ENCODE assay signal across 18 mouse cellular contexts in the genomic region with DNA sequence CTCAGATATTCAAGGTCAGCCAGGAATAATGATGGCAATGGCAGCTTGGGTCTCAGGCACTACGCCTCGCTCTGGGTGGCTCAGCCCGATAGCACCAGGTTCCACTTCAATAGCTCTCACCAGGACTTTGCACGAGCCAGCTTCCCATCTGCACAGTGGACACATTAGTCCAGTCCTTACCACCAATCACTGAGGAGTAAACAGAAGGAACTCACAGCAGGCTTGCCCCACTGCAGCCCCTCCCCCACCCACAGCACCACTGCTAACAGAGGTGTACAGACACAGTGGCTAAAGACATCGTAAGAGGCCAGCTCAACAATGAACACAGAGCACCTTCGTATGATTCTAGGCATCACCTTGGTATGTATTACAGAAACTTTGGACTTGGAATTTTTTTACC.
DNase-seq lines count a peak whose midpoint lies in the region; ATAC-seq and TF ChIP-seq lines count a peak whose summit lies in the region.
"Had no signal": no experiment of that assay in that cellular context is flagged by ENCODE, and none has a peak within 500 bp of the region (broad histone marks: within the 10 kb centered on the region; RNA-seq: fewer than 3 reads in every experiment).

No protein-coding gene starts in this region.

- H3K4me2 ChIP-seq in neural tube, embryonic 11.5 days (ENCODE audit: low read depth): no peak overlapping the region
- H3K4me2 ChIP-seq in kidney, postnatal 0 days (ENCODE audit: low read length): no peak overlapping the region
- no peak overlapping the region for H3K4me2 ChIP-seq in liver, embryonic 12.5 days
- H3K4me2 ChIP-seq: forebrain, embryonic 13.5 days had no signal

- no peaks in the 10 kb centered on the region for H3K36me3 ChIP-seq in neural tube, embryonic 11.5 days (ENCODE audit: control insufficient read depth, insufficient read depth, low read length)
- no peaks in the 10 kb centered on the region for H3K36me3 ChIP-seq in kidney, postnatal 0 days (ENCODE audit: insufficient read depth, low read length)
- no peaks in the 10 kb centered on the region for H3K36me3 ChIP-seq in liver, embryonic 12.5 days
- H3K36me3 ChIP-seq: G1E; heart, embryonic 10.5 days had no signal

- no peaks in the 10 kb centered on the region for H3K4me1 ChIP-seq in neural tube, embryonic 11.5 days (ENCODE audit: control insufficient read depth, insufficient read depth, low read length)
- H3K4me1 ChIP-seq in kidney, postnatal 0 days (replicated peaks; ENCODE audit: insufficient read depth, low read length): no peaks in the 10 kb centered on the region
- H3K4me1 ChIP-seq in liver, embryonic 12.5 days: peaks cover 14% of the 10 kb centered on the region; the same call in 1 of the 2 replicates

- H3K27me3 ChIP-seq in neural tube, embryonic 11.5 days (ENCODE audit: control insufficient read depth, insufficient read depth, low read length): no peaks in the 10 kb centered on the region
- H3K27me3 ChIP-seq in kidney, postnatal 0 days (ENCODE audit: insufficient read depth, low read length): no peaks in the 10 kb centered on the region
- H3K27me3 ChIP-seq in liver, embryonic 12.5 days (replicated peaks): peaks cover 35% of the 10 kb centered on the region

- peak; percentile 67 for DNase-seq in kidney, adult 11 months
- DNase-seq in kidney, postnatal 10 days: no peak
- DNase-seq in neural tube, embryonic 11.5 days (ENCODE audit: low spot score): peak; percentile 26
- no peak for DNase-seq in neural tube, embryonic 10.5 days (ENCODE audit: extremely low spot score, low spot score)
- DNase-seq in kidney, postnatal 0 days (ENCODE audit: low spot score): no peak
- DNase-seq in adrenal gland, adult (ENCODE audit: inconsistent age in 2 of 2, low spot score in 1 of 2): no peak
- DNase-seq: heart, postnatal 14 days; lung, adult 2 months; lung, postnatal 36 days; right cerebral cortex, postnatal 25 days; thymus, postnatal 25 days had no signal

- no peak overlapping the region for H3K4me3 ChIP-seq in neural tube, embryonic 11.5 days (ENCODE audit: low read depth, low read length)
- no peak overlapping the region for H3K4me3 ChIP-seq in kidney, postnatal 0 days (replicated peaks; ENCODE audit: low read depth, low read length)
- no peak overlapping the region for H3K4me3 ChIP-seq in liver, embryonic 12.5 days
- H3K4me3 ChIP-seq: forebrain, embryonic 13.5 days; heart, embryonic 10.5 days; layer of hippocampus, adult 2 months had no signal

- H3K9me3 ChIP-seq in neural tube, embryonic 11.5 days (ENCODE audit: control insufficient read depth, low read length): no peaks in the 10 kb centered on the region
- no peaks in the 10 kb centered on the region for H3K9me3 ChIP-seq in kidney, postnatal 0 days (replicated peaks; ENCODE audit: low read length)
- H3K9me3 ChIP-seq in liver, embryonic 12.5 days (replicated peaks): no peaks in the 10 kb centered on the region
- H3K9me3 ChIP-seq: forebrain, embryonic 13.5 days; G1E; heart, embryonic 10.5 days had no signal

- ATAC-seq in neural tube, embryonic 11.5 days (ENCODE audit: insufficient read depth, low FRiP score, low TSS enrichment): no peak
- peak; percentile 65 for ATAC-seq in kidney, postnatal 0 days (replicated peaks; ENCODE audit: low FRiP score, low read depth)
- ATAC-seq in liver, embryonic 12.5 days: peak; percentile 54; the same call in 1 of the 2 replicates
- ATAC-seq: CD4-positive, CD25-positive, alpha-beta regulatory T cell, adult 4 months; forebrain, embryonic 13.5 days had no signal

- no peak for TF ChIP-seq CTCF in kidney, postnatal 0 days (IDR thresholded peaks at IDR 0.05; ENCODE audit: low read depth)

- H3K27ac ChIP-seq in neural tube, embryonic 11.5 days (ENCODE audit: low read depth, low read length): no peak overlapping the region
- H3K27ac ChIP-seq in kidney, postnatal 0 days: 0 out of 2 replicates have a peak overlapping the region, but pooled peaks have one; percentile 3
- no peak overlapping the region for H3K27ac ChIP-seq in liver, embryonic 12.5 days
- H3K27ac ChIP-seq: forebrain, embryonic 13.5 days; layer of hippocampus, adult 2 months; stomach, postnatal 0 days had no signal

- no peak overlapping the region for H3K9ac ChIP-seq in neural tube, embryonic 11.5 days (ENCODE audit: low read length)
- H3K9ac ChIP-seq in kidney, postnatal 0 days (ENCODE audit: low read depth, low read length): no peak overlapping the region
- H3K9ac ChIP-seq in liver, embryonic 12.5 days: no peak overlapping the region
- H3K9ac ChIP-seq: forebrain, embryonic 13.5 days had no signal

- 70% methylated on average over 6 of the region's 6 CpGs for WGBS in neural tube, embryonic 11.5 days
- WGBS in kidney, postnatal 0 days: 65% methylated on average over 6 of the region's 6 CpGs
- 76% methylated on average over 6 of the region's 6 CpGs for WGBS in liver, embryonic 12.5 days (ENCODE audit: insufficient replicate concordance)

Comparison
In these comparisons a context has a peak if more than half of its experiments do, and no peak if none do; other contexts are left out.
1. DNase-seq: peak in kidney, adult 11 months (single experiment) and neural tube, embryonic 11.5 days (single experiment); none in kidney, postnatal 10 days (single experiment), neural tube, embryonic 10.5 days (single experiment), kidney, postnatal 0 days (single experiment) and adrenal gland, adult (0 of 2).